Mouse (Mus musculus): ENCODE data around the gene Klk10. TPM values are rescaled to one million over a fixed set of nuclear protein-coding genes. Genes with fewer than 3 reads are reported as not detected.

Klk10 gene
- polyA plus RNA-seq, 1 experiment, result not detected

DNA sequence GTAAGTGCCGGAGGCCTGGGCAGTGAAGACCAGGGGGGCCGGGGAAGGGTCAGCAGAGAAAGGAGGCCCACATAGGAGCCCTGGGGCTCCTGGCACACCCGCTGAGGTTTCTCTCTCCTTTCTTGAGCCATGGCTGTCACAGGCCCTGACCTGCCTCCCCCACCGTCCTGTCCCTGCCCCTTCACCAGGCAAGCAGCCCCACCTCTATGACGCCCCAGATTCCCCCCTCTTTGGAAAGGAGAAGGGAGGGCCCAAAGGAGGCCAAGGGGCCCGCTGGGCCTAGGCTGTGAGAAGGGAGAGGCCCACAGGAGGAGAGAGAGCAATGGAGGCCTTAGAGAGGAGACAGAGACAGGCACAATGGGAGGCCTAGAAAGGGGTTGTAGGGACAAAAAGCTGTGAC, 6.0 kb upstream of the Klk10 start:
- 0 out of 2 replicates have a peak, but pooled peaks cover 1% of the 10 kb centered on the region for H3K9me3 ChIP-seq
- H3K36me3 ChIP-seq (replicated peaks; ENCODE audit: low read length), result no peaks in the 10 kb centered on the region
- TF ChIP-seq FLI1 (IDR thresholded peaks at IDR 0.05; ENCODE audit: low read length), result no peak
- no peak for TF ChIP-seq GATA1 (IDR thresholded peaks at IDR 0.05; ENCODE audit: borderline replicate concordance, low read length)
- peaks cover 8% of the 10 kb centered on the region for H3K27me3 ChIP-seq (replicated peaks)
- no peaks in the 10 kb centered on the region for H3K4me1 ChIP-seq
- no peak overlapping the region for H3K4me3 ChIP-seq (replicated peaks)

DNA sequence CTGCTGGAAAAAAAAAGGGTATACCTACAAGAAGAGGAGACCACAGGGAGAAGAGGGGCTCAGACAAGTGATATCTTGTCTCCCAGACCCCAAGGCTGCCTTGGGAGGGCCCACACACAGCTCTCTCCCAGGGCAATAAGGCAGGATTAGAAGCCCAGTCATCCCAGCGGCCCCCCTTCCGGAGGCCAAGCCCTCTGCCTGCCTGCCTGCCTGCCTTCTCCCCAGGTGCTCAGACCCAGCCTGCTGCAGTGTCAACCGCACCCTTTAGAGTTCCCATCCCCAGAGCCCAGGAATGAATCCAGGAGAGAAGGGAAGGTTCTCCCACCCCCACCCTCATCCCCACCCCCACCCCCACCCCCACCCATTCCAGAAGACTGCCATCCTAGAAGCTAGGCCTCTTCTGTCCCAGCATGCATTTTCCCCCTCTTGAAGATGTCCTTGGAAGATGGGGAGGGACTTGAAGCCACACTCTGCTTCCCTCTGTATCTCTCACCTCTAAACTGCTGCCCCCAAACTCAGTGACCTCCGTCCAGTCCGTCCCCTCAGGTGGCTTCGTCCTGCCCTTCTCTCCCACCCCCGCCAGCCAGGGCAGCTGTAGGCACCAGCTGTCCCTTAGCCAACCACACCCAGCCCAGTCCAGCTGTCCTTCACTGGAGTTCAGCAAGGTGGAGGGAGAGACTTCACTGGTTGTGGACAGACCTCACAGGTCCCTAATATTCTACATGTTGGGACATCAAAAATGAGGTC, 5.4 kb upstream of the Klk10 start:
- Histone ChIP-seq H3K27me3 (replicated peaks) (peaks cover 10% of the 10 kb centered on the region), H3K36me3 (replicated peaks; ENCODE audit: low read length) (no peaks in the 10 kb centered on the region), H3K9me3 (no peaks in the 10 kb centered on the region), H3K4me3 (replicated peaks) (no peak overlapping the region), H3K4me1 (no peaks in the 10 kb centered on the region)
- TF ChIP-seq FLI1 (IDR thresholded peaks at IDR 0.05; ENCODE audit: low read length) (no peak), GATA1 (IDR thresholded peaks at IDR 0.05; ENCODE audit: borderline replicate concordance, low read length) (no peak)

DNA sequence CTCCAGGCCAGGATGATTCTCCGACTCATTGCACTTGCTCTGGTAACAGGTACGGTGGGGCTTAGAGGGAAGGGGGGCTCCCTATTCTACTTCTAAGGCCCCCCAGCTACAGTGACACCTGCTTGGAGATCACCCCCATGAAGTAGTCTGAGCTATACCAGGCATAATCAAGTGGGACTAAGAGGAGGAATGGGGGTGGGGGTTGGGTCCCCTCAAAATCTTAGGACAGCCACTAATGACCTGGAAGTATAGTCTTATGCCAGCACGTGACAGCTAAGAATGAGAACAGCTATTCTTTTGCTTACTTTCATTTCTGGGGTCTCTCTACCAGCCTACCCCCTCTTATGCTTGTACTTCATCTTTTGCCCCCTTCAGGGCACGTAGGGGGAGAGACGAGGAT, 4.3 kb upstream of the Klk10 start:
- Histone ChIP-seq H3K27me3 (replicated peaks) (peaks cover 16% of the 10 kb centered on the region), H3K4me3 (replicated peaks) (no peak overlapping the region), H3K4me1 (peaks cover under 1% of the 10 kb centered on the region; the same call in 1 of the 2 replicates), H3K9me3 (no peaks in the 10 kb centered on the region), H3K36me3 (replicated peaks; ENCODE audit: low read length) (no peaks in the 10 kb centered on the region)
- TF ChIP-seq FLI1 (IDR thresholded peaks at IDR 0.05; ENCODE audit: low read length), result no peak
- TF ChIP-seq GATA1 (IDR thresholded peaks at IDR 0.05; ENCODE audit: borderline replicate concordance, low read length), result no peak

DNA sequence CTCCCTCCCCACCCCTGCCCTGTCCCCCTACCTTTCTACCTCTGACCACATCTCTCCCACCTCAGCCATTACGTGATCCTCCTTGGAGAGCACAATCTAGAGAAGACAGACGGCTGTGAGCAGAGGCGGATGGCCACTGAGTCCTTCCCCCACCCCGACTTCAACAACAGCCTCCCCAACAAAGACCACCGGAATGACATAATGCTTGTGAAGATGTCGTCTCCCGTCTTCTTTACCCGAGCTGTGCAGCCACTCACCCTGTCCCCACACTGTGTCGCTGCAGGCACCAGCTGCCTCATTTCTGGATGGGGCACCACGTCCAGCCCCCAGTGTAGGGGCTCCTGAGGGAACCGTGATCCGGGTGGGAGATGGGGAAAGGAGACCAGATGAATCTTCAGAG, 3.4 kb upstream of the Klk10 start:
- Histone ChIP-seq H3K9me3 (no peaks in the 10 kb centered on the region), H3K27me3 (replicated peaks) (peaks cover 21% of the 10 kb centered on the region), H3K4me1 (peaks cover 10% of the 10 kb centered on the region), H3K36me3 (replicated peaks; ENCODE audit: low read length) (no peaks in the 10 kb centered on the region), H3K4me3 (replicated peaks) (no peak overlapping the region)
- TF ChIP-seq GATA1 (IDR thresholded peaks at IDR 0.05; ENCODE audit: borderline replicate concordance, low read length) (no peak), FLI1 (IDR thresholded peaks at IDR 0.05; ENCODE audit: low read length) (no peak)

DNA sequence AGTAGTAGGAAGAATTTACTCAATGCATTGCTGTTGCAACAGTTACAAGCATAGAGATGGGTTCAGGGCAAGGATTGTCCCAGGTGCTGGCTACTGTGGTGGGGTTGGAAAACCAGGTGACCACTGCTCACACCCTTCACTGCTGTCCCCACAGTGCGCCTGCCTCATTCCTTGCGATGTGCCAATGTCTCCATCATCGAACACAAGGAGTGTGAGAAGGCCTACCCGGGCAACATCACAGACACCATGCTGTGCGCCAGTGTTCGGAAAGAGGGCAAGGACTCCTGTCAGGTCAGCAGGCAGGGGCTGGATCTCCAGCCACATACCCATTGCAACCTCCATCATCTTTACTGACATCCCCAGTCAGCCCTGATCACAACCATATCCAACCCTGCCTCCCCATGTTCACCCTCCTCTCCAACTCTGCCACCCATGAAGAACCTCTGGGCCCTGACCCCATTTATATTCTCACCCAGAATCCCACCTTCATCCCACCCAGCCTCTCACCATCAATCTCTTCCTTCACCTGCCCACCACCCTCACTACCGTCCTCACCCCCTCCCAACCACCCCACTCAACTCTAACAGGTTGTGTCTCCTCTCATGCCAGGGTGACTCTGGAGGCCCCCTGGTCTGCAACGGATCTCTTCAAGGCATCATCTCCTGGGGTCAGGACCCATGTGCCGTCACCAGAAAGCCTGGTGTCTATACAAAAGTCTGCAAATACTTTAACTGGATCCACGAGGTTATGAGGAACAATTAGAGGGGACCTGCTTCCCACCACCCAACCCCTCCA, 2.5 kb upstream of the Klk10 start:
- Histone ChIP-seq H3K4me3 (replicated peaks) (peak overlapping the region; percentile 18), H3K36me3 (replicated peaks; ENCODE audit: low read length) (no peaks in the 10 kb centered on the region), H3K27me3 (replicated peaks) (peaks cover 30% of the 10 kb centered on the region), H3K4me1 (peaks cover 20% of the 10 kb centered on the region), H3K9me3 (no peaks in the 10 kb centered on the region)
- TF ChIP-seq GATA1 (IDR thresholded peaks at IDR 0.05; ENCODE audit: borderline replicate concordance, low read length) (no peak), FLI1 (IDR thresholded peaks at IDR 0.05; ENCODE audit: low read length) (no peak)

DNA sequence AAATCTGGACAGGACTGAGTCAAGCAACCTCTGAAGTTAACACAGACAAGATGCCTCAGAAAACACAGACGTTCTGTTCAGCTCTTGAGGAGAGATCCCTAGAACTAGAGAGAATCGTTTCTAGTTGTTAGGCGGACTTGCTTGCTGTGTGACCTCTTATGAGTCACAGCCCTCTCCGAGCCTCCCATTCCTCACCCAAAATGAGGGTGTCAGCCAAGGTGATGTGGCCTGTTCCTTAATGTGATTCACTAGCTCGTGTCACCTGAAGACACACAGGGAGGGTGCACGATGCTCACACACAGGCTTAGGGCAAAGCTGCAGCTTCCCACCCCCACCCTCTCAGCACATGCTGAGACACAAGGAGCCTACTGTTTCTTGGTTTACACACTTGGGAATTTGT, 594 bp upstream of the Klk10 start:
- peaks cover 21% of the 10 kb centered on the region for H3K4me1 ChIP-seq
- H3K36me3 ChIP-seq (replicated peaks; ENCODE audit: low read length), result no peaks in the 10 kb centered on the region
- H3K4me3 ChIP-seq (replicated peaks), result no peak overlapping the region
- no peaks in the 10 kb centered on the region for H3K9me3 ChIP-seq
- peaks cover 44% of the 10 kb centered on the region for H3K27me3 ChIP-seq (replicated peaks)
- TF ChIP-seq FLI1 (IDR thresholded peaks at IDR 0.05; ENCODE audit: low read length) (no peak), GATA1 (IDR thresholded peaks at IDR 0.05; ENCODE audit: borderline replicate concordance, low read length) (no peak)

DNA sequence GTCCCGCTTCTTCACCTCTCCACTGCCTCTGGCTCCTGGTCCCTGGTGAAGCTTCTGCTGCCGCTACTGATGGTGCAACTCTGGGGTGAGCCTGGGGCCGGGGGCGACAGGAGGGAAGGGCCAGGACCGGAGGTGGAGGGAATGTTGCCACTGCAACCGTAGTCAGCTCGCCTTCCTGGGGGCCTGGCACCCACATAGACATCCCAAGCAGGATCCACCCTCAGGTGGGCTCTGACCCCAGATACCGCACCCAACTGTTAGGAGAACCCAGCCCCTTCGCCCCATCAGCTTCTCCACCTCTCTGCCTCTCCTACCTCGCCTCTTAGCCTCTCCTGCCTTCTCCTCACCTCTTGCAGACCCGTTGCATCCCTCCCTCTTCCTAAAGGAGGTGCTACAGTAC, 706 bp downstream of the Klk10 start:
- Histone ChIP-seq H3K36me3 (replicated peaks; ENCODE audit: low read length) (no peaks in the 10 kb centered on the region), H3K4me1 (peaks cover 21% of the 10 kb centered on the region), H3K27me3 (replicated peaks) (peaks cover 48% of the 10 kb centered on the region), H3K9me3 (peaks cover 2% of the 10 kb centered on the region; the same call in 1 of the 2 replicates), H3K4me3 (replicated peaks) (peak overlapping the region; percentile 81)
- TF ChIP-seq FLI1 (IDR thresholded peaks at IDR 0.05; ENCODE audit: low read length) (no peak), GATA1 (IDR thresholded peaks at IDR 0.05; ENCODE audit: borderline replicate concordance, low read length) (no peak)

DNA sequence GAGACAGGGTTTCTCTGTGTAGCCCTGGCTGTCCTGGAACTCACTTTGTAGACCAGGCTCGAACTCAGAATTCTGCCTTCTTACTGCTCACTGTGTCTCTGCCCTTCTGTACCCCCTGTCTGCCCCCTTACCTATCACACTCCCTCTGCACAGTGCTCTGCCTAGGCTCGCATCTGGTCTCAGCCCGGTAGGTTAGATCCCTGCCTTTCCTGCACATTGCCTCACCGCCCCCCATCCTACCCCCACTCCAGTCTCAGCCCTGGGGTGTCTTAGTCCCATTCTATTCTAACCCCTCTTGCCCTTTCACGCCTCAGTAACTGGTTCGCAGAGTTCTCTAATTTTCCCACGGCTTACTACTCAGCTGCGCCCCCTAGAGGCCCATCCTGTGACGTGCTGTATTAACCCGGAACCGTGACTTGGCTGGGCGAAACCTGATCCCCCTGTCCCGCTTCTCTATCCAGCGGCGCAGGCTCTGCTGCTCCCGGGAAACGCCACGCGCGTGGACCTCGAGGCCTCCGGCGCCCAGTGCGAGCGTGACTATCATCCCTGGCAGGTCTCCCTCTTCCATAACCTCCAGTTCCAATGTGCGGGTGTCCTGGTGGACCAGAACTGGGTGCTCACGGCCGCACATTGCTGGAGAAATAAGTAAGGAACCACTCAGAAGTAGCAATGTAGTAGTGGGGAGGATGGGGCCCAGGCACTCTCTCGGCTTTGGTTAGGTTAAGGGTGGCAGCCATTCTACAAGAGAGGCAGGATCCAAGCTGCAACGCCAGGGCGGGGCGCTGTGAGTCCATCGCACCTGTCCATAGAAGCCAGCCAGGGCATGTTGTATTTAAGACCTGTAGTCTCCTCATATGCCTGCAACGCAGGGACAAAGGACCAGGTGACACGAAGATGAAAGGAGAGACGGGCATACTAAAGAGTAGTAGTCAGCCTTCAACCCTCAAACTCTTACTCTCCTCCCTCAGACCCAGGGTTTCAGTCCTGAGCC, 1.7 kb downstream of the Klk10 start:
- Histone ChIP-seq H3K36me3 (replicated peaks; ENCODE audit: low read length) (no peaks in the 10 kb centered on the region), H3K9me3 (peaks cover 7% of the 10 kb centered on the region), H3K4me3 (replicated peaks) (peak overlapping the region; percentile 89), H3K27me3 (replicated peaks) (peaks cover 46% of the 10 kb centered on the region), H3K4me1 (peaks cover 21% of the 10 kb centered on the region)
- TF ChIP-seq FLI1 (IDR thresholded peaks at IDR 0.05; ENCODE audit: low read length), result no peak
- no peak for TF ChIP-seq GATA1 (IDR thresholded peaks at IDR 0.05; ENCODE audit: borderline replicate concordance, low read length)

DNA sequence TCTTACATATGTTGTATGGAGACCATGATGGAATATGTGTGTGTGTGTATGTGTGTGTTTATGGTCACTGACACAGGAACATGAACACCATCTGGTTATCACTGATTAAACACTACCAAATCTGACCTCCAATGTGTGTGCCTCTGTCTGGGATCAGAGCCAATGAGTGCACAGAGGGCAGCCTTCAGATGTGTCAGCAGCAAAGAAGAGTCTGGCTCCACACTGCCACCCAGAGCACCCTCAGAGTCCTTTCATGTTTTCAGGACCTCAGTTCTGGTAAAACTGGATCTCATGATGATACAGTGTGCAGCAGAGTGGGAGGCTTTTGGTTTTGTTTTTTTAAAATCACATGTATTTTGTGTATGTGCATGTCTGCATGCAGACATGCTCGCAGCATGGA, 4.5 kb downstream of the Klk10 start:
- Histone ChIP-seq H3K27me3 (replicated peaks) (peaks cover 39% of the 10 kb centered on the region), H3K36me3 (replicated peaks; ENCODE audit: low read length) (no peaks in the 10 kb centered on the region), H3K4me3 (replicated peaks) (no peak overlapping the region), H3K4me1 (peaks cover 21% of the 10 kb centered on the region), H3K9me3 (peaks cover 7% of the 10 kb centered on the region)
- no peak for TF ChIP-seq FLI1 (IDR thresholded peaks at IDR 0.05; ENCODE audit: low read length)

All from megakaryocyte, embryonic 14.5 days (primary cell).